Mouse (Mus musculus) T-helper 1 cell (primary cell): ENCODE measurements at regions not wholly inside any gene's neighbourhood (a gene's known extent, or its start where the extent isn't known, plus 50 kb on each side); places are given as distances from the start of the nearest gene placed in this dataset.

Experiments
- in situ Hi-C: fragments of 300-600 bp; cut with MboI, MseI; formaldehyde crosslinking; loops from one replicate; pipeline ENCODE4 v1.15.1; 2025; ENCODE audit warnings: high pct_unique_total_duplicates

DNA sequence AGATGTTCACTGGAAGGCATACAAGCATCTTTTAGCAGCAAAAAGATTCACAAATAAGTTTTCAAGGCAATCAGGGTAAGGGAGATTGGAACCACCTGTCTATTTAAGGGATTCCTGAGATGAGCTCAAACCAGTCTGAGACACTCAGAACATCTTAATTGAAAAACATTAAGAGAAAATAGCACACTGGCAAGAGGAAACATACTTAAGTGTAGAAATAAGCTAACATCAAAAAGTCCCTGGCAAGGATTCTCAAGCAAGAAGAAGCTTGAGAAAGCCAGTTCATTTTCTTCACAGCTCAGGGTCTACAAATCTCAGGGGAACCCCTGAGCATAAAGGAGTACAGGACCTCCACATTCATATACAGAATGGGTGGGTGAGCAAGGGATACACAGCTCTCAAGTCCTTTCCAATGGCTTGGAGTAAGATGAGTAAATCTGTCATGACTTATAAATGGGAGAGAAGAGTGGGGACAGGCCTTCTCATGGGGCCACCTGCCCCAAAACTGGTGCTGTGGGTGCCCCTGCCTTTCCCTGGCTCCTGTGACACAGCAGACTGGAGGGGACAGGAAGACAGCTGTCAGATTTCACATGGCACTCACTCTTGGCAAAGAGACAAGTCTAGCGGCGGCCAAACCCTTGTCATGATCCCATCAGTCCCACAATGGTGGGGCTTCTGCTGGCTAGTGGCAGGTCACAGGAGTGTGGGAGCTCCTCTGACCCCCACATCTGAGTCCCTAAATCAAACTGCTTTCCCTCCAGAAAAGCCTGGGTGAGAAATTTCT lies 436.6 kb downstream of the Meis1 start:
- in situ Hi-C loops: no loop called here

GRCm38 (mm10) chr11:18581078-18581800 lies 437.5 kb downstream of the Meis1 start:
- in situ Hi-C loops: no loop called here

DNA sequence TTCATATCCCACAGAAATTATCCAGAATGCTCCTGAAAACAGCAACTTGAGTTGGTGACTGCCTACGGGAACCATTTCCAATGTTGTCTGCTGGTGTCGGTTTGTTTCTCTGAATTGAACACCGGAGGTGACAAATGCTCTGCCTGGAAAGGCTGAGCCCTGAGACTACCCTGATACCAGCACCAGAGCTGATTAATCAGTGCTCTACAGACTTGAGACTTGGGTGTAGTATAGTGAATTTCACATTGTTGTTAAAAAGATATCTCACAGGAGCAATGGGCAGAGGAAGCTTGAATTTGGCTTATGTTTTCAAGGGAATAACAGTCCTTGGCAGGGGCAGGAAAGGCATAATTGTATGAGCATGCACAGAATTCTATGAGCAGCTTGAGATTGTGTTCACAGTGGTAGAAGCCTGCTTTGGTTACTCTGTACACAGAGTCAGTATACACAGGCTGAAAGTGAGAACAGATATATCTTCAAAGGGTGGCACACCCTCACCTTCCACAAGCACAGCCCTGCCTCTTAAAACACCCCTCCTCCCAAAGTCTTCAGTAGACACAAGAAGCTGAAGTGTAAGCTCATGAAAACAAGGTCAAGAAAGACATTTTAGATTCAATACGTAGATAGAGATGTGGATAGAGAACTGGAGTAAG lies 447.1 kb downstream of the Meis1 start:
- in situ Hi-C loops: no loop called here

GRCm38 (mm10) chr11:18563011-18563410 lies 455.8 kb downstream of the Meis1 start:
- in situ Hi-C loops: no loop called here

GRCm38 (mm10) chr11:18558665-18559064 lies 460.1 kb downstream of the Meis1 start:
- in situ Hi-C loops: no loop called here

- in situ Hi-C loops: no loop called here
Observed at GRCm38 (mm10) chr11:18535592-18535857, 483.3 kb downstream of the Meis1 start.

GRCm38 (mm10) chr11:18534807-18535591 lies 483.8 kb downstream of the Meis1 start:
- in situ Hi-C loops: no loop called here

DNA sequence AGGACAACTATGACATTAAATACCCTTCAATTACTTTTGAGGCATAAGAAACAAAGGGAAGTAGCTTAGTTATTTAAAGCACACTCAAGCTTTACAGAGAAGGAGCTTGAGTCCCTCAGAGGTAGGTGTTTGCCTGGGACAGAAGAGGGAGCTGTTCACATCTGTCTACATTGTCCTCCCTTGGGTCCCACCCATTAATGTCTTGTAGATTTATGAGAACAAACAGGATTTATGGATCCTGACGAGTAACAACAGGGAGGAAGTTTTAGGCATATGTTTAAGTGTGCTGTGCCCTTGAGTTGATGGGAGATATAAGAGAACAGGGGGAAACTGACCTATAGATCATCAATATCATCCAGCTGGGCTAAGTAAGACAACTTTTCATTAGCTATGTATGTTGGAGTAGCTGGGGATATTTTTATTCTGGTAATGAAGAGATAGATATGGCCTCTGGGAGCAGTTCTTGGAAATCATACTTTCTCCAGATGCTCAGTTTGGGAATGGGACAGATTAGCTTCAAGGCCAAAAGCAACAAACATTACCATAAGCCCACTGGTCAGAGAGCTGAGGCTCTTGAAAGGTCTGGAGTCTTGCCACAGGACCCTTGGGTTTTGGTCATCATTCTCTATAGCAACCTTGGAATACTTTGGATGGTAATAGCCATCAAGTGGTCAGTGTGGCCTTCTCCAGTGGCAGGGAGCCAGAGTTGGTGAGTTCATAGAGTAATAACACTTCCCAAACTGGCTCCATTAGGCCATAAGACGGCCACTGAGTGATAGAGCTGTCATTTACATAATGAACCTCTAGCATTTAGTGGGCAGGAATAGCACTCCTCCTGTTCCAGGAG lies 487.3 kb downstream of the Meis1 start:
- in situ Hi-C loops: no loop called here

GRCm38 (mm10) chr11:18528568-18528967 lies 490.2 kb downstream of the Meis1 start:
- in situ Hi-C loops: no loop called here

GRCm38 (mm10) chr11:18495108-18495757 lies 523.6 kb downstream of the Meis1 start:
- in situ Hi-C loops: no loop called here

- in situ Hi-C loops: no loop called here
Observed at GRCm38 (mm10) chr11:18493981-18494380, 524.8 kb downstream of the Meis1 start.

DNA sequence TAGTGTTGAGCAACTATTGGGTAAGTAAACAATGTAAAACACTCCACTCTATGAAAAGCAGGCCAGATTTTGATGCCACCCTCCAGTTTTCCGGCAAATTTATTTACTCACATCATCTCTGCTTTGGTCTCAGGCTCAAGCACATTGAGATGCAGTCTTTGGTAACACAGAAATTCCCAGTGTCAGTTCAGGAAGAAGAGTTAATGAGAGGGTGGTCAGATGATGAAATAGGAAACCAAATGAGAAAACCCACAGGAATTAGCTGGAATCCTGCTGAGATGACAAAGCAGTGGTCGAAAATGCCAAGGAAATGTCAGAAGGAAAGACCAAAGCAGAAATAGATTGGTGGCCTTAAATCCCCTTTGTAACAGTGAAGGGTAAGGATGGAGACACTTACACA lies 525.7 kb downstream of the Meis1 start:
- in situ Hi-C loops: no loop called here

DNA sequence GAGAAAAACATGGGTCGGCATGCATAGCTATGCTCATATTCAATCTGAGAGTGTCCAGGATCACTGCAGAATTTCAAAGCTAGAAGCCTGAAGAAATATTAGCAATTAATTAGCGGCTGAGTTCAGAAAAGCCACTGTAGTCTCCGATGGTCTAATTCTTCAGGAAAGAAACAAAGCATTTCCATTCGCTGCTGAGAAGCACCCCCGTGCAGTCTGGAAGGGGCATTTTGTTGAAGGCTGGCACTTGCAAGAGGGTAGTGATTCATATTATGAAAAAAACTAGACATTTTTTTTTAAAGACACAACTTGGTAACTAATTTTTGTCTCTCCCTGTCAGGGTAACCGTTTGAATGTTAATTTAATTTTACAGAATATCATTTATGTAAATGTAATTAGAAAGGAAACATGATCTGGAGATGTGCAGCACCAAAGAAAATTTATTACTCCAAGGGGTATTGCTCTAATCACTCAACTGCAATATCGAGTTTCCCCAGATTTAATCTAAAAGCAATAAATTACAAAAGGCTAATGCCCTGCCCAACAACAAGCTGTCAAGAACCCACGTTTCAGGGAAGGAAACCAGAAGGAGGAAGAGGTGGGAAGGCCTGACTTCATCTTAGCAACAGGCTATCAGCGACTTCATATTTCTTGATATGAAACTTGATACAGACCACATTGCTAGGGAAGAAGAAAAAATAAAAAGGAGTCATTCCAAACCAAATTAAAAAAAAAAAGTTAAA lies 529.1 kb downstream of the Meis1 start:
- in situ Hi-C loops: no loop called here

- in situ Hi-C loops: no loop called here
Observed at GRCm38 (mm10) chr11:18478841-18479240, 525.2 kb upstream of the Etaa1 start.

- in situ Hi-C loops: no loop called here
Observed at GRCm38 (mm10) chr11:18451271-18451670, 497.6 kb upstream of the Etaa1 start.

- in situ Hi-C loops: no loop called here
Observed at GRCm38 (mm10) chr11:18448879-18449278, 495.2 kb upstream of the Etaa1 start.

DNA sequence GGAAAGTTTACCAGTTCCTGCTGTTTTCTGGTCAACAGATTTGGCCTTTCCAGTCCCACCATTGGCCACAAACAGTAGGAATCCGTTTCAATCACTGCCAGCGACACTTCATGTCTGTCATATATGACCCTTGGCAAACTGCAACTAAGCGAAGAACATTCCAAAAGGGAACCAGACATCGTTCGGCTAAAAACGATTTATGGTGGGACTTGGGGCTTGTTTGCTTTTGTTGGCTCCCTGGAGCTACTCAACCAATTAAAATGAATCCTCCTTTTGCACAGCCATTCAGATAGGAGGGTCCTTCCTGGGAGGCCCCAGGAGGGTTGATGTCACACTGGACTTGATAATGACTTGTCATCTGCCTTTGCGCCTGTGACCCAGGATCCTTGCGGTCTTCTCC lies 490.9 kb upstream of the Etaa1 start:
- in situ Hi-C loops: no loop called here

- in situ Hi-C loops: no loop called here
Observed at GRCm38 (mm10) chr11:18444101-18444500, 490.4 kb upstream of the Etaa1 start.

DNA sequence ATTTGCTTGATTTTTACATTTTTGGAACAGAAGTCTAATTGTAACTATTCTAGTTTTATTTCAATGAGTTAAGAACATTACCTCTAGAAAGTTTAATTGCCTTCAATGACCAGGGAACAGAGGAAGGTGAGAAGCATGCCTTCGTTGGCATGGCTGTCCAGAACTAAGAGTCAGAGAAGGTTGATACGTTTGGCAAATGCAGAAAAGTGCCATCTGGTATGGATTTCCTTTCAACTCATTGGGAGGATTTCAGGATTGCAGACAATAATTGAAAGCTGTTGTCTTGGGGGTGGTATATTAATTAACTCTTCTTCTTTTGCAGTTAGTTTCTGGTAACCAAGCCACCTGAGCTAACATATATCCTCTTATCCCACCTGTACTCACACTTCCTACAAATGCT lies 489.5 kb upstream of the Etaa1 start:
- in situ Hi-C loops: no loop called here
